Comparison of ENCODE assay signal across 9 mouse cellular contexts in genomic region chr8:120191633-120192032, GRCm38 (mm10). TPM values are rescaled to one million over a fixed set of nuclear protein-coding genes. Genes with fewer than 3 reads are reported as not detected.
DNase-seq lines count a peak whose midpoint lies in the region; ATAC-seq lines count a peak whose summit lies in the region.
"Had no signal": no experiment of that assay in that cellular context is flagged by ENCODE, and none has a peak within 500 bp of the region (broad histone marks: within the 10 kb centered on the region; RNA-seq: fewer than 3 reads in every experiment).

No protein-coding gene starts in this region.

- WGBS in forebrain, embryonic 16.5 days = 44% methylated on average over 5 of the region's 5 CpGs
- WGBS in midbrain, embryonic 15.5 days = 62% methylated on average over 5 of the region's 5 CpGs

- no peak overlapping the region for H3K27ac ChIP-seq in forebrain, embryonic 16.5 days (ENCODE audit: low read length)
- 0 out of 2 replicates have a peak overlapping the region, but pooled peaks have one; percentile 74 for H3K27ac ChIP-seq in midbrain, embryonic 15.5 days

- no peaks in the 10 kb centered on the region for H3K9me3 ChIP-seq in forebrain, embryonic 16.5 days (ENCODE audit: control insufficient read depth, low read length)
- no peaks in the 10 kb centered on the region for H3K9me3 ChIP-seq in midbrain, embryonic 15.5 days

- H3K27me3 ChIP-seq in forebrain, embryonic 16.5 days (replicated peaks; ENCODE audit: control insufficient read depth, insufficient read depth, low read length) = no peaks in the 10 kb centered on the region
- H3K27me3 ChIP-seq in midbrain, embryonic 15.5 days (replicated peaks) = no peaks in the 10 kb centered on the region

- H3K36me3 ChIP-seq in forebrain, embryonic 16.5 days (ENCODE audit: control insufficient read depth, insufficient read depth) = no peaks in the 10 kb centered on the region
- H3K36me3 ChIP-seq in midbrain, embryonic 15.5 days (replicated peaks) = no peaks in the 10 kb centered on the region

- no peak overlapping the region for H3K4me2 ChIP-seq in forebrain, embryonic 16.5 days (ENCODE audit: low read length)
- H3K4me2 ChIP-seq in midbrain, embryonic 15.5 days = no peak overlapping the region

- 0 out of 2 replicates have a peak, but pooled peaks have one; percentile 12 for ATAC-seq in forebrain, embryonic 16.5 days
- ATAC-seq in midbrain, embryonic 15.5 days (replicated peaks) = 0 out of 2 replicates have a peak, but pooled peaks have one; percentile 30
- ATAC-seq in erythroblast, adult 5-6 weeks (replicated peaks; ENCODE audit: low FRiP score, poor library complexity, severe bottlenecking) = no peak

- H3K4me3 ChIP-seq in forebrain, embryonic 16.5 days (replicated peaks; ENCODE audit: low read length) = no peak overlapping the region
- no peak overlapping the region for H3K4me3 ChIP-seq in midbrain, embryonic 15.5 days
- H3K4me3 ChIP-seq: erythroblast, embryonic 14.5 days had no signal

- DNase-seq in adrenal gland, adult (ENCODE audit: inconsistent age in 2 of 2, low spot score in 1 of 2) = peak; percentile 34 to 67
- DNase-seq in adrenal gland, adult 18-20 months (ENCODE audit: low spot score in 2 of 2) = no peak
- DNase-seq in kidney, postnatal 10 days = peak; percentile 43
- no peak for DNase-seq in kidney, postnatal 25 days
- no peak for DNase-seq in urinary bladder, adult 18-20 months (ENCODE audit: low spot score in 2 of 2)

- peaks cover 14% of the 10 kb centered on the region for H3K4me1 ChIP-seq in forebrain, embryonic 16.5 days (replicated peaks; ENCODE audit: control insufficient read depth, insufficient read depth, low read length)
- peaks cover 15% of the 10 kb centered on the region for H3K4me1 ChIP-seq in midbrain, embryonic 15.5 days

- H3K9ac ChIP-seq in forebrain, embryonic 16.5 days (replicated peaks; ENCODE audit: low read depth, low read length) = no peak overlapping the region
- H3K9ac ChIP-seq in midbrain, embryonic 15.5 days = no peak overlapping the region

RNA-seq across cellular contexts. Expression of gene Fam92b, which starts 14.4 kb away (rescaled TPM):
- 1 to 10 TPM in 1 of 2 experiments, under 1 TPM in 1; 0.70 to 1.6 TPM for total RNA-seq in adrenal gland, adult 18-20 months (2021)
- polyA plus RNA-seq in forebrain, embryonic 16.5 days (2015; fragmentation: Nextera tagmentation; extraction: Ambion mirVana) = 1.3 and 1.8 TPM in 2 replicates
- polyA plus RNA-seq in midbrain, embryonic 15.5 days (2015; fragmentation: Nextera tagmentation; extraction: Ambion mirVana) = 2.1 and 2.2 TPM in 2 replicates
- total RNA-seq in erythroblast, adult 5-6 weeks (2015; ENCODE audit: low replicate concordance) = not detected in 2 replicates
- not detected in 2 replicates for total RNA-seq in erythroblast, adult 5-6 weeks (2017; ENCODE audit: low replicate concordance)
- polyA plus RNA-seq: erythroblast, embryonic 14.5 days had no signal

RNA-seq across cellular contexts. Expression of gene Gse1, which starts 36.6 kb away (rescaled TPM):
- total RNA-seq in adrenal gland, adult 18-20 months (2021) = 10 to 100 TPM; 23.9 to 24.1 TPM
- polyA plus RNA-seq in forebrain, embryonic 16.5 days (2015; fragmentation: Nextera tagmentation; extraction: Ambion mirVana) = 26.9 and 34.9 TPM in 2 replicates
- polyA plus RNA-seq in midbrain, embryonic 15.5 days (2015; fragmentation: Nextera tagmentation; extraction: Ambion mirVana) = 21.2 and 23.4 TPM in 2 replicates
- total RNA-seq in erythroblast, adult 5-6 weeks (2015; ENCODE audit: low replicate concordance) = 23.2 and 30.0 TPM in 2 replicates
- total RNA-seq in erythroblast, adult 5-6 weeks (2017; ENCODE audit: low replicate concordance) = 37.8 and 38.3 TPM in 2 replicates

Comparison
In these comparisons a context has a peak if more than half of its experiments do, and no peak if none do; other contexts are left out.
1. DNase-seq: peak in adrenal gland, adult (2 of 2) and kidney, postnatal 10 days (single experiment); none in adrenal gland, adult 18-20 months (0 of 2), kidney, postnatal 25 days (0 of 2) and urinary bladder, adult 18-20 months (0 of 2).